Mouse (Mus musculus): ENCODE measurements around the gene Fmo5. TPM values are rescaled to one million over a fixed set of nuclear protein-coding genes. Genes with fewer than 3 reads are reported as not detected.

Fmo5 gene
- total RNA-seq, 2 experiments from 2014 or later = 1.8 TPM

Other genes starting within 250 kb of the Fmo5 start
- gene Olfr1402, start 206.8 kb upstream of the Fmo5 start, total RNA-seq (2014; fragmentation: Nextera tagmentation) = not detected in 2 replicates
- gene Olfr1402, start 206.8 kb upstream of the Fmo5 start, total RNA-seq (2017) = not detected in 2 replicates
- gene Chd1l, start 18.6 kb upstream of the Fmo5 start, total RNA-seq (2014; fragmentation: Nextera tagmentation) = 13.7 and 28.1 TPM in 2 replicates
- gene Chd1l, start 18.6 kb upstream of the Fmo5 start, total RNA-seq (2017) = 48.8 and 55.6 TPM in 2 replicates
- 4.1 and 10.1 TPM in 2 replicates for gene Prkab2, start 29.4 kb downstream of the Fmo5 start, total RNA-seq (2014; fragmentation: Nextera tagmentation)
- 3.3 and 5.0 TPM in 2 replicates for gene Prkab2, start 29.4 kb downstream of the Fmo5 start, total RNA-seq (2017)
- gene Gm17651, start 45.9 kb downstream of the Fmo5 start, total RNA-seq (2014; fragmentation: Nextera tagmentation) = not detected in 2 replicates
- gene Gm17651, start 45.9 kb downstream of the Fmo5 start, total RNA-seq (2017) = not detected in 2 replicates

Measured in granulocyte monocyte progenitor cell, adult 5-6 weeks (primary cell).